Mouse (Mus musculus) liver, embryonic 13.5 days (tissue): ENCODE results near the gene Traf3ip3. TPM values are rescaled to one million over a fixed set of nuclear protein-coding genes. Genes with fewer than 3 reads are reported as not detected.

Experiments
- polyA plus RNA-seq: library from polyadenylated mRNA; unstranded; fragments of >200 nt; fragmentation: Nextera tagmentation; extraction: Ambion mirVana; gene quantifications from 2 replicates; pipeline ENCODE4 v1.2.1, GENCODE M21; 2015

Traf3ip3 gene
- polyA plus RNA-seq, 1 experiment from 2014 or later: 7.3 TPM

Other genes with a start within 250 kb of the Traf3ip3 start
- 5.0 and 5.3 TPM in 2 replicates for gene Syt14, start 165.9 kb downstream of the Traf3ip3 start, polyA plus RNA-seq
- gene Diexf, start 71.4 kb downstream of the Traf3ip3 start, polyA plus RNA-seq: 3.7 and 3.9 TPM in 2 replicates
- gene Irf6, start 48.6 kb downstream of the Traf3ip3 start, polyA plus RNA-seq: 1.8 and 2.5 TPM in 2 replicates
- 5.5 and 6.2 TPM in 2 replicates for gene A130010J15Rik, start 33.7 kb downstream of the Traf3ip3 start, polyA plus RNA-seq
- 0.21 and 0.25 TPM in 2 replicates for gene Lamb3, start 6.0 kb upstream of the Traf3ip3 start, polyA plus RNA-seq
- gene Hsd11b1, start 62.4 kb upstream of the Traf3ip3 start, polyA plus RNA-seq: 2.0 and 2.1 TPM in 2 replicates
- 40.3 and 43.2 TPM in 2 replicates for gene G0s2, start 71.5 kb upstream of the Traf3ip3 start, polyA plus RNA-seq
- gene Camk1g, start 168.6 kb upstream of the Traf3ip3 start, polyA plus RNA-seq: 0.35 and 0.59 TPM in 2 replicates